Mouse (Mus musculus): ENCODE measurements at regions not wholly inside any gene's neighbourhood (a gene's known extent, or its start where the extent isn't known, plus 50 kb on each side); places are given as distances from the start of the nearest gene placed in this dataset.
A peak's percentile ranks its signal among the peaks of the same experiment; 100 is the strongest.

GRCm38 (mm10) chr8:6165230-6165629 is 1060.1 kb upstream of the Slc10a2 start:
- no peaks in the 10 kb centered on the region for H3K36me3 ChIP-seq (ENCODE audit: control insufficient read depth, insufficient read depth, low read length)
- DNase-seq (ENCODE audit: low spot score) (no peak), ATAC-seq (ENCODE audit: insufficient read depth, low FRiP score, low TSS enrichment) (no peak)
- no peaks in the 10 kb centered on the region for H3K9me3 ChIP-seq (ENCODE audit: control insufficient read depth, low read length)
- no peaks in the 10 kb centered on the region for H3K4me1 ChIP-seq (ENCODE audit: control insufficient read depth, insufficient read depth, low read length)
- no peak overlapping the region for H3K4me3 ChIP-seq (ENCODE audit: low read depth, low read length)
- no peak overlapping the region for H3K4me2 ChIP-seq (ENCODE audit: low read depth)
- H3K9ac ChIP-seq (ENCODE audit: low read length): no peak overlapping the region
- no peaks in the 10 kb centered on the region for H3K27me3 ChIP-seq (ENCODE audit: control insufficient read depth, insufficient read depth, low read length)
- WGBS: 65% methylated on average over 3 of the region's 3 CpGs
- no peak overlapping the region for H3K27ac ChIP-seq (ENCODE audit: low read depth, low read length)

GRCm38 (mm10) chr8:6164758-6165157 is 1059.6 kb upstream of the Slc10a2 start:
- Histone ChIP-seq H3K27me3 (ENCODE audit: control insufficient read depth, insufficient read depth, low read length) (no peaks in the 10 kb centered on the region), H3K4me3 (ENCODE audit: low read depth, low read length) (no peak overlapping the region), H3K4me1 (ENCODE audit: control insufficient read depth, insufficient read depth, low read length) (no peaks in the 10 kb centered on the region), H3K9ac (ENCODE audit: low read length) (no peak overlapping the region), H3K4me2 (ENCODE audit: low read depth) (no peak overlapping the region), H3K36me3 (ENCODE audit: control insufficient read depth, insufficient read depth, low read length) (no peaks in the 10 kb centered on the region), H3K27ac (ENCODE audit: low read depth, low read length) (no peak overlapping the region), H3K9me3 (ENCODE audit: control insufficient read depth, low read length) (no peaks in the 10 kb centered on the region)
- WGBS: 79% methylated on average over 1 of the region's 1 CpGs
- DNase-seq (ENCODE audit: low spot score) (no peak), ATAC-seq (ENCODE audit: insufficient read depth, low FRiP score, low TSS enrichment) (no peak)

GRCm38 (mm10) chr8:6144588-6144987 is 1039.4 kb upstream of the Slc10a2 start:
- H3K36me3 ChIP-seq (ENCODE audit: control insufficient read depth, insufficient read depth, low read length): no peaks in the 10 kb centered on the region
- DNase-seq (ENCODE audit: low spot score) (no peak), ATAC-seq (ENCODE audit: insufficient read depth, low FRiP score, low TSS enrichment) (no peak)
- no peaks in the 10 kb centered on the region for H3K4me1 ChIP-seq (ENCODE audit: control insufficient read depth, insufficient read depth, low read length)
- WGBS: 78% methylated on average over 4 of the region's 4 CpGs
- H3K9me3 ChIP-seq (ENCODE audit: control insufficient read depth, low read length): no peaks in the 10 kb centered on the region
- no peaks in the 10 kb centered on the region for H3K27me3 ChIP-seq (ENCODE audit: control insufficient read depth, insufficient read depth, low read length)
- H3K4me3 ChIP-seq (ENCODE audit: low read depth, low read length): no peak overlapping the region
- H3K27ac ChIP-seq (ENCODE audit: low read depth, low read length): no peak overlapping the region
- no peak overlapping the region for H3K4me2 ChIP-seq (ENCODE audit: low read depth)
- no peak overlapping the region for H3K9ac ChIP-seq (ENCODE audit: low read length)

- H3K4me2 ChIP-seq (ENCODE audit: low read depth): no peak overlapping the region
- no peak for ATAC-seq (ENCODE audit: insufficient read depth, low FRiP score, low TSS enrichment)
- 85% methylated on average over 1 of the region's 1 CpGs for WGBS
These were observed 1034.9 kb upstream of the Slc10a2 start for GRCm38 (mm10) chr8:6140090-6140489.

GRCm38 (mm10) chr8:6139171-6139570 is 1034.0 kb upstream of the Slc10a2 start:
- 52% methylated on average over 4 of the region's 4 CpGs for WGBS
- Histone ChIP-seq H3K27me3 (ENCODE audit: control insufficient read depth, insufficient read depth, low read length) (no peaks in the 10 kb centered on the region), H3K4me1 (ENCODE audit: control insufficient read depth, insufficient read depth, low read length) (no peaks in the 10 kb centered on the region), H3K27ac (ENCODE audit: low read depth, low read length) (no peak overlapping the region), H3K9ac (ENCODE audit: low read length) (no peak overlapping the region), H3K36me3 (ENCODE audit: control insufficient read depth, insufficient read depth, low read length) (no peaks in the 10 kb centered on the region), H3K4me3 (ENCODE audit: low read depth, low read length) (no peak overlapping the region), H3K4me2 (ENCODE audit: low read depth) (no peak overlapping the region), H3K9me3 (ENCODE audit: control insufficient read depth, low read length) (no peaks in the 10 kb centered on the region)
- no peak for ATAC-seq (ENCODE audit: insufficient read depth, low FRiP score, low TSS enrichment)
- DNase-seq (ENCODE audit: low spot score): no peak

More at GRCm38 (mm10) chr8:6140090-6140489, 1034.9 kb upstream of the Slc10a2 start:
- Histone ChIP-seq H3K27me3 (ENCODE audit: control insufficient read depth, insufficient read depth, low read length) (no peaks in the 10 kb centered on the region), H3K36me3 (ENCODE audit: control insufficient read depth, insufficient read depth, low read length) (no peaks in the 10 kb centered on the region), H3K9me3 (ENCODE audit: control insufficient read depth, low read length) (no peaks in the 10 kb centered on the region), H3K9ac (ENCODE audit: low read length) (no peak overlapping the region), H3K4me1 (ENCODE audit: control insufficient read depth, insufficient read depth, low read length) (no peaks in the 10 kb centered on the region), H3K4me3 (ENCODE audit: low read depth, low read length) (no peak overlapping the region), H3K27ac (ENCODE audit: low read depth, low read length) (no peak overlapping the region)
- DNase-seq (ENCODE audit: low spot score): no peak

- H3K4me1 ChIP-seq (ENCODE audit: control insufficient read depth, insufficient read depth, low read length): no peaks in the 10 kb centered on the region
- H3K4me3 ChIP-seq (ENCODE audit: low read depth, low read length): no peak overlapping the region
- no peaks in the 10 kb centered on the region for H3K27me3 ChIP-seq (ENCODE audit: control insufficient read depth, insufficient read depth, low read length)
- ATAC-seq (ENCODE audit: insufficient read depth, low FRiP score, low TSS enrichment) (peak; percentile 90), DNase-seq (ENCODE audit: low spot score) (peak; percentile 32)
- H3K36me3 ChIP-seq (ENCODE audit: control insufficient read depth, insufficient read depth, low read length): no peaks in the 10 kb centered on the region
- no peak overlapping the region for H3K9ac ChIP-seq (ENCODE audit: low read length)
- 26% methylated on average over 3 of the region's 3 CpGs for WGBS
- H3K27ac ChIP-seq (ENCODE audit: low read depth, low read length): no peak overlapping the region
- H3K9me3 ChIP-seq (ENCODE audit: control insufficient read depth, low read length): no peaks in the 10 kb centered on the region
- H3K4me2 ChIP-seq (ENCODE audit: low read depth): no peak overlapping the region
These were observed 1027.1 kb upstream of the Slc10a2 start for GRCm38 (mm10) chr8:6132243-6132751.

GRCm38 (mm10) chr8:6125265-6125664 is 1020.1 kb upstream of the Slc10a2 start:
- no peak overlapping the region for H3K4me3 ChIP-seq (ENCODE audit: low read depth, low read length)
- H3K27me3 ChIP-seq (ENCODE audit: control insufficient read depth, insufficient read depth, low read length): no peaks in the 10 kb centered on the region
- H3K4me2 ChIP-seq (ENCODE audit: low read depth): no peak overlapping the region
- H3K9ac ChIP-seq (ENCODE audit: low read length): no peak overlapping the region
- DNase-seq (ENCODE audit: low spot score) (no peak), ATAC-seq (ENCODE audit: insufficient read depth, low FRiP score, low TSS enrichment) (no peak)
- no peaks in the 10 kb centered on the region for H3K4me1 ChIP-seq (ENCODE audit: control insufficient read depth, insufficient read depth, low read length)
- no peak overlapping the region for H3K27ac ChIP-seq (ENCODE audit: low read depth, low read length)
- H3K9me3 ChIP-seq (ENCODE audit: control insufficient read depth, low read length): no peaks in the 10 kb centered on the region
- no peaks in the 10 kb centered on the region for H3K36me3 ChIP-seq (ENCODE audit: control insufficient read depth, insufficient read depth, low read length)

- ATAC-seq (ENCODE audit: insufficient read depth, low FRiP score, low TSS enrichment) (no peak), DNase-seq (ENCODE audit: low spot score) (no peak)
- H3K4me2 ChIP-seq (ENCODE audit: low read depth): no peak overlapping the region
These were observed 1014.4 kb upstream of the Slc10a2 start for GRCm38 (mm10) chr8:6119506-6119905.

GRCm38 (mm10) chr8:6111351-6111750 is 1006.2 kb upstream of the Slc10a2 start:
- no peak overlapping the region for H3K27ac ChIP-seq (ENCODE audit: low read depth, low read length)
- H3K27me3 ChIP-seq (ENCODE audit: control insufficient read depth, insufficient read depth, low read length): no peaks in the 10 kb centered on the region
- H3K9me3 ChIP-seq (ENCODE audit: control insufficient read depth, low read length): no peaks in the 10 kb centered on the region
- H3K4me3 ChIP-seq (ENCODE audit: low read depth, low read length): no peak overlapping the region
- no peaks in the 10 kb centered on the region for H3K36me3 ChIP-seq (ENCODE audit: control insufficient read depth, insufficient read depth, low read length)
- no peak for ATAC-seq (ENCODE audit: insufficient read depth, low FRiP score, low TSS enrichment)
- H3K4me1 ChIP-seq (ENCODE audit: control insufficient read depth, insufficient read depth, low read length): no peaks in the 10 kb centered on the region
- no peak overlapping the region for H3K9ac ChIP-seq (ENCODE audit: low read length)
- 90% methylated on average over 2 of the region's 2 CpGs for WGBS
- no peak overlapping the region for H3K4me2 ChIP-seq (ENCODE audit: low read depth)
- DNase-seq (ENCODE audit: low spot score): no peak

More at GRCm38 (mm10) chr8:6119506-6119905, 1014.4 kb upstream of the Slc10a2 start:
- no peaks in the 10 kb centered on the region for H3K4me1 ChIP-seq (ENCODE audit: control insufficient read depth, insufficient read depth, low read length)
- no peaks in the 10 kb centered on the region for H3K9me3 ChIP-seq (ENCODE audit: control insufficient read depth, low read length)
- no peak overlapping the region for H3K9ac ChIP-seq (ENCODE audit: low read length)
- no peaks in the 10 kb centered on the region for H3K27me3 ChIP-seq (ENCODE audit: control insufficient read depth, insufficient read depth, low read length)
- H3K36me3 ChIP-seq (ENCODE audit: control insufficient read depth, insufficient read depth, low read length): no peaks in the 10 kb centered on the region
- H3K27ac ChIP-seq (ENCODE audit: low read depth, low read length): no peak overlapping the region
- no peak overlapping the region for H3K4me3 ChIP-seq (ENCODE audit: low read depth, low read length)
